Mouse (Mus musculus) thymus, adult 2 months (tissue): ENCODE measurements around the gene Ino80e.

ENCODE experiments used
- CTCF ChIP-seq: fragments of 200-500 bp; IDR thresholded peaks from 2 replicates; pipeline ENCODE4 v1.5.1; 2012; ENCODE audit warnings: mild to moderate bottlenecking, control low read depth, low read length, moderate library complexity, borderline replicate concordance; ENCODE audit not compliant: control insufficient read depth, poor library complexity, insufficient read depth; ENCODE audit errors: extremely low read depth
- POLR2A ChIP-seq: fragments of 200-500 bp; IDR thresholded peaks from 2 replicates; pipeline ENCODE4 v1.6.1; 2012; ENCODE audit warnings: mild to moderate bottlenecking, low read length, control low read depth, moderate library complexity; ENCODE audit not compliant: control insufficient read depth, poor library complexity, insufficient read depth; ENCODE audit errors: extremely low read depth

DNA sequence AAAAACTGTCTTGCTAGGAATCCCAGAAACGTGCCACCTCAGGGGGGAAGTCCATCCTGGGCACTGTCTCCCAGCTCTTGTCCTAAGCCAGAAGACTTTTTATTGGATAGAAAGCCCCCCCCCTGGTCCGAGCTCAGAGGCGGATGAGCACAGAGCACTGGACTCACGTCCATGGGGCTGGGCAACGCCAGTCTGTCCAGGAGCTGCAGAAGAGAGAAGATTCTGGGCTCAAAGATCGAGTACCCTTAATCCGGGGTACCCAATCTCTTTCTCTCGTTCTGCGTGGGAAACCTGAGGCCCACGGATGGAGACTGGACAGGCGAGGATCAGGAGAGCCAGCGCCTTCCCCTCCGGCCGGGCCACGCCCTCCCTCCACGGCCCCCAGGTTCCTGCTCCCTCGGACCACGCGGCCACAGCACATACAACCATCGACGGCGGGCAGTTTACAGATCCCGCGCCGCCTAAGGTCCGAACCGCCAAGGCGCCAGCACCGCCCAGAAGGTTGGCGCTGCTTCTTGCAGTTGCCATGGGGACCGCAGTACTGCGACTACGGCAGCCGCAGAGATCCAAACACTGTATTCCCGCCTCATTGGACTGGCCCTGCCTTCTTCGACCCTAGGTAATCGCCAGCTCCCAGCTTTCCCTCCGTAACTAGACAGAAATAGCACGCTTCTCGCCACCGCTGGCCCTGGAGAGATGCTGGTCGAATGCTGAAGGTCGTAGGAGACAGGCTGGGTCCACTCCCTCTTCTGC is 53.3 kb downstream of the Ino80e start:
- no peak for TF ChIP-seq CTCF
- TF ChIP-seq POLR2A = no peak
